Mouse (Mus musculus) G1E (cell line): ENCODE measurements around the gene Slc5a1.

ENCODE experiments used
- CTCF ChIP-seq: IDR thresholded peaks from 2 replicates; pipeline ENCODE4 v1.5.1; 2012; ENCODE audit warnings: low read depth, low read length, inconsistent platforms, mixed read lengths
- GATA1 ChIP-seq: IDR thresholded peaks from 2 replicates; pipeline ENCODE4 v1.6.1; 2012; ENCODE audit warnings: borderline replicate concordance, low read length, inconsistent platforms, mixed read lengths
- GATA2 ChIP-seq: IDR thresholded peaks from 2 replicates; pipeline ENCODE4 v1.6.1; 2012; ENCODE audit warnings: low read depth, low read length, inconsistent platforms, borderline replicate concordance
- POLR2AphosphoS5 ChIP-seq: IDR thresholded peaks from 2 replicates; pipeline ENCODE4 v1.6.1; 2012; ENCODE audit warnings: low read depth, low read length, inconsistent platforms; ENCODE audit not compliant: insufficient replicate concordance
- TAL1 ChIP-seq: conservative IDR thresholded peaks from 2 replicates; pipeline ENCODE4 v1.6.1; 2012; ENCODE audit warnings: low read depth, low read length, inconsistent platforms, mixed read lengths

DNA sequence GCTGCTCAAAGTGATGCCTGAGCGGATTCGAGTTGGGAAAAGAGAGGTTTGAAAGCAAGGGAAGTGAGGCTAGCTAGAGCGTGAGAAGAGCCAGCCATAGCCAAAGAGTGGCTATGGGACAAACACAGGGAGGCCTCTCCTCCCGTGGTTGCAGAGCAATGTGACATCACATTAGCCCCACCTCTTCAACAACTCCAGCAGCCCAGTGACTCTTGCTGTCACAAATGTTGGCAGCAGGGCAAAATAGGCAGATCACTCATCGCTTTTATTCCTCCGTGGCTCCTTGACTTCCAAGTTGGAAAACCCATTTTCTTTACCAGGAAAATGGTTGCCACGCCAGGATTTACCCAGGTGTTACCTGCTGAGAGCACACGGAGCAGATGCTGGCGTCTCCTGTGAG lies 103.1 kb downstream of the Slc5a1 start:
- TF ChIP-seq CTCF (no peak), TAL1 (no peak), GATA1 (no peak), POLR2AphosphoS5 (no peak), GATA2 (no peak)
